Mouse (Mus musculus) frontal cortex, adult (tissue): ENCODE results near the gene Cacna1c.
A peak's percentile ranks its signal among the peaks of the same experiment; 100 is the strongest.

Source experiments
- ATAC-seq: cut with Nextera tagmentation; 2 replicates; pipeline ENCODE4 v1.9.2; 2017; ENCODE audit warnings: mild to moderate bottlenecking, moderate library complexity, mixed read lengths; ENCODE audit not compliant: low TSS enrichment

Gene Cacna1c

GRCm38 (mm10) chr6:119052801-119053200 is 143.4 kb downstream of the Cacna1c start:
- ATAC-seq: no peak

GRCm38 (mm10) chr6:119052366-119052765 is 143.9 kb downstream of the Cacna1c start:
- ATAC-seq: no peak

GRCm38 (mm10) chr6:119051721-119052120 is 144.5 kb downstream of the Cacna1c start:
- ATAC-seq: no peak

- no peak for ATAC-seq
Measured at GRCm38 (mm10) chr6:119047340-119047739, 148.9 kb downstream of the Cacna1c start.

GRCm38 (mm10) chr6:119045498-119045897 is 150.7 kb downstream of the Cacna1c start:
- peak; percentile 36; the same call in 1 of the 2 replicates for ATAC-seq

- ATAC-seq: no peak
Measured at GRCm38 (mm10) chr6:119044148-119044547, 152.1 kb downstream of the Cacna1c start.

GRCm38 (mm10) chr6:119042803-119043202 is 153.4 kb downstream of the Cacna1c start:
- 0 out of 2 replicates have a peak, but pooled peaks have one; percentile 58 for ATAC-seq

GRCm38 (mm10) chr6:119040961-119041360 is 155.3 kb downstream of the Cacna1c start:
- ATAC-seq: no peak

- ATAC-seq: no peak
Measured at GRCm38 (mm10) chr6:119039815-119040214, 156.4 kb downstream of the Cacna1c start.

- ATAC-seq: no peak
Measured at GRCm38 (mm10) chr6:119039293-119039692, 156.9 kb downstream of the Cacna1c start.

GRCm38 (mm10) chr6:119037815-119038214 is 158.4 kb downstream of the Cacna1c start:
- no peak for ATAC-seq

GRCm38 (mm10) chr6:119037047-119037446 is 159.2 kb downstream of the Cacna1c start:
- ATAC-seq: no peak

GRCm38 (mm10) chr6:119035361-119035760 is 160.9 kb downstream of the Cacna1c start:
- ATAC-seq: no peak

GRCm38 (mm10) chr6:119034947-119035346 is 161.3 kb downstream of the Cacna1c start:
- ATAC-seq: no peak

GRCm38 (mm10) chr6:119027880-119028279 is 168.3 kb downstream of the Cacna1c start:
- ATAC-seq: no peak

- ATAC-seq: no peak
Measured at GRCm38 (mm10) chr6:119022850-119023249, 173.4 kb downstream of the Cacna1c start.

GRCm38 (mm10) chr6:119021226-119021625 is 175.0 kb downstream of the Cacna1c start:
- no peak for ATAC-seq

- ATAC-seq: peak; percentile 63
Measured at GRCm38 (mm10) chr6:119018956-119019355, 177.3 kb downstream of the Cacna1c start.

- no peak for ATAC-seq
Measured at GRCm38 (mm10) chr6:119018256-119018655, 178.0 kb downstream of the Cacna1c start.

- no peak for ATAC-seq
Measured at GRCm38 (mm10) chr6:119017498-119017897, 178.7 kb downstream of the Cacna1c start.

GRCm38 (mm10) chr6:119015346-119015745 is 180.9 kb downstream of the Cacna1c start:
- no peak for ATAC-seq

- no peak for ATAC-seq
Measured at GRCm38 (mm10) chr6:119013168-119014098, 182.8 kb downstream of the Cacna1c start.

GRCm38 (mm10) chr6:119010875-119011274 is 185.3 kb downstream of the Cacna1c start:
- no peak for ATAC-seq
